Mouse (Mus musculus) stomach, embryonic 16.5 days (tissue): ENCODE data around the gene Aarsd1. TPM values are rescaled to one million over a fixed set of nuclear protein-coding genes. Genes with fewer than 3 reads are reported as not detected.
A peak's percentile ranks its signal among the peaks of the same experiment; 100 is the strongest.

Source experiments
- ATAC-seq: fragments of 200-750 bp; cut with Nextera tagmentation; 2 replicates; pipeline ENCODE4 v1.8.0; 2017; ENCODE audit warnings: moderate number of reproducible peaks, moderate TSS enrichment; ENCODE audit not compliant: insufficient read depth, low FRiP score
- H3K27ac ChIP-seq: fragments of 300-500 bp; sonication (generic); 2 replicates; pipeline ENCODE4 v1.5.1; 2014; ENCODE audit warnings: low read length
- H3K27me3 ChIP-seq: fragments of 300-500 bp; sonication (generic); 2 replicates; pipeline ENCODE4 v1.6.1; 2014; ENCODE audit warnings: low read length, control low read depth, mixed read lengths; ENCODE audit not compliant: control insufficient read depth, insufficient read depth
- H3K36me3 ChIP-seq: fragments of 300-500 bp; sonication (generic); 2 replicates; pipeline ENCODE4 v1.6.1; 2014; ENCODE audit warnings: low read length; ENCODE audit not compliant: control insufficient read depth, insufficient read depth
- H3K4me1 ChIP-seq: fragments of 300-500 bp; sonication (generic); 2 replicates; pipeline ENCODE4 v1.6.1; 2014; ENCODE audit warnings: low read length, control low read depth, mixed read lengths; ENCODE audit not compliant: control insufficient read depth, insufficient read depth
- H3K4me2 ChIP-seq: fragments of 300-500 bp; sonication (generic); 2 replicates; pipeline ENCODE4 v1.6.1; 2014; ENCODE audit warnings: low read depth, low read length, mixed read lengths
- H3K4me3 ChIP-seq: fragments of 300-500 bp; sonication (generic); replicated peaks from 2 replicates; pipeline ENCODE4 v1.5.1; 2014; ENCODE audit warnings: mild to moderate bottlenecking, low read length
- H3K9ac ChIP-seq: fragments of 300-500 bp; sonication (generic); 2 replicates; pipeline ENCODE4 v1.6.1; 2014; ENCODE audit warnings: low read length
- H3K9me3 ChIP-seq: fragments of 300-500 bp; sonication (generic); replicated peaks from 2 replicates; pipeline ENCODE4 v1.6.1; 2016; ENCODE audit warnings: low read length, control low read depth; ENCODE audit not compliant: control insufficient read depth
- WGBS: fragments of 180-500 bp; shearing (Covaris S2); extraction: QIAGEN DNeasy Blood & Tissue Kit; methylation state at CpG from one replicate; pipeline ENCODE4 v1.1.7; 2014; 5-methylcytosine and 5-hydroxymethylcytosine counted together
- polyA plus RNA-seq: library from polyadenylated mRNA; unstranded; fragments of >200 nt; fragmentation: Nextera tagmentation; extraction: Ambion mirVana; gene quantifications from 2 replicates; pipeline ENCODE4 v1.2.1, GENCODE M21; 2015

The Aarsd1 gene
- polyA plus RNA-seq, 1 experiment from 2014 or later = 58.0 TPM

GRCm38 (mm10) chr11:101460321-101460720 is 42.9 kb upstream of the Aarsd1 start:
- ATAC-seq = no peak
- Histone ChIP-seq H3K27ac (no peak overlapping the region), H3K4me2 (no peak overlapping the region), H3K9ac (no peak overlapping the region), H3K4me1 (peaks cover 31% of the 10 kb centered on the region), H3K9me3 (no peaks in the 10 kb centered on the region), H3K27me3 (no peaks in the 10 kb centered on the region), H3K36me3 (0 out of 2 replicates have a peak, but pooled peaks cover 7% of the 10 kb centered on the region), H3K4me3 (no peak overlapping the region)
- 80% methylated on average over 15 of the region's 15 CpGs for WGBS

- Histone ChIP-seq H3K27me3 (no peaks in the 10 kb centered on the region), H3K9me3 (no peaks in the 10 kb centered on the region), H3K4me2 (no peak overlapping the region), H3K4me1 (peaks cover 35% of the 10 kb centered on the region), H3K27ac (no peak overlapping the region; the same call in 1 of the 2 replicates), H3K4me3 (no peak overlapping the region), H3K36me3 (0 out of 2 replicates have a peak, but pooled peaks cover 7% of the 10 kb centered on the region), H3K9ac (no peak overlapping the region)
- 0 out of 2 replicates have a peak, but pooled peaks have one; percentile 6 for ATAC-seq
- WGBS = 53% methylated on average over 6 of the region's 6 CpGs
Observed at GRCm38 (mm10) chr11:101459716-101460115, 42.3 kb upstream of the Aarsd1 start.

GRCm38 (mm10) chr11:101458217-101458616 is 40.8 kb upstream of the Aarsd1 start:
- 0 out of 2 replicates have a peak, but pooled peaks cover 7% of the 10 kb centered on the region for H3K36me3 ChIP-seq
- H3K27ac ChIP-seq = no peak overlapping the region
- WGBS = 81% methylated on average over 12 of the region's 12 CpGs
- H3K9me3 ChIP-seq = no peaks in the 10 kb centered on the region
- H3K27me3 ChIP-seq = no peaks in the 10 kb centered on the region
- H3K4me2 ChIP-seq = no peak overlapping the region
- ATAC-seq = no peak
- peaks cover 26% of the 10 kb centered on the region for H3K4me1 ChIP-seq
- H3K9ac ChIP-seq = no peak overlapping the region
- H3K4me3 ChIP-seq = no peak overlapping the region

- H3K27me3 ChIP-seq = no peaks in the 10 kb centered on the region
- H3K4me3 ChIP-seq = no peak overlapping the region
- WGBS = 85% methylated on average over 9 of the region's 9 CpGs
- H3K9me3 ChIP-seq = no peaks in the 10 kb centered on the region
- 0 out of 2 replicates have a peak, but pooled peaks cover 7% of the 10 kb centered on the region for H3K36me3 ChIP-seq
- no peak for ATAC-seq
- no peak overlapping the region for H3K4me2 ChIP-seq
- peaks cover 20% of the 10 kb centered on the region for H3K4me1 ChIP-seq
- no peak overlapping the region for H3K9ac ChIP-seq
- no peak overlapping the region for H3K27ac ChIP-seq
Observed at GRCm38 (mm10) chr11:101457631-101458030, 40.2 kb upstream of the Aarsd1 start.

GRCm38 (mm10) chr11:101455627-101456026 is 38.2 kb upstream of the Aarsd1 start:
- H3K4me2 ChIP-seq = no peak overlapping the region
- WGBS = 82% methylated on average over 7 of the region's 7 CpGs
- no peaks in the 10 kb centered on the region for H3K27me3 ChIP-seq
- no peak overlapping the region for H3K4me3 ChIP-seq
- H3K36me3 ChIP-seq = no peaks in the 10 kb centered on the region
- H3K9me3 ChIP-seq = no peaks in the 10 kb centered on the region
- no peak overlapping the region for H3K9ac ChIP-seq
- H3K27ac ChIP-seq = no peak overlapping the region
- peaks cover 20% of the 10 kb centered on the region for H3K4me1 ChIP-seq
- no peak for ATAC-seq

- 65% methylated on average over 6 of the region's 6 CpGs for WGBS
- Histone ChIP-seq H3K9ac (0 out of 2 replicates have a peak overlapping the region, but pooled peaks have one; percentile 25), H3K4me1 (peaks cover 18% of the 10 kb centered on the region), H3K36me3 (no peaks in the 10 kb centered on the region), H3K4me3 (no peak overlapping the region), H3K4me2 (no peak overlapping the region), H3K27ac (peak overlapping the region; percentile 6; the same call in 1 of the 2 replicates), H3K9me3 (no peaks in the 10 kb centered on the region), H3K27me3 (no peaks in the 10 kb centered on the region)
- no peak for ATAC-seq
Observed at GRCm38 (mm10) chr11:101454702-101455101, 37.3 kb upstream of the Aarsd1 start.

- Histone ChIP-seq H3K27me3 (no peaks in the 10 kb centered on the region), H3K4me3 (no peak overlapping the region), H3K9me3 (no peaks in the 10 kb centered on the region), H3K9ac (no peak overlapping the region), H3K4me2 (no peak overlapping the region), H3K36me3 (no peaks in the 10 kb centered on the region), H3K27ac (no peak overlapping the region), H3K4me1 (peaks cover 14% of the 10 kb centered on the region; the same call in 1 of the 2 replicates)
- WGBS = 61% methylated on average over 10 of the region's 10 CpGs
- ATAC-seq = no peak
Observed at GRCm38 (mm10) chr11:101452093-101452774, 34.8 kb upstream of the Aarsd1 start.

- 85% methylated on average over 10 of the region's 10 CpGs for WGBS
Observed at GRCm38 (mm10) chr11:101451536-101451935, 34.1 kb upstream of the Aarsd1 start.

GRCm38 (mm10) chr11:101450394-101450793 is 33.0 kb upstream of the Aarsd1 start:
- peaks cover 14% of the 10 kb centered on the region; the same call in 1 of the 2 replicates for H3K4me1 ChIP-seq
- H3K27me3 ChIP-seq = no peaks in the 10 kb centered on the region
- no peak overlapping the region for H3K4me3 ChIP-seq
- no peaks in the 10 kb centered on the region for H3K36me3 ChIP-seq
- H3K9me3 ChIP-seq = no peaks in the 10 kb centered on the region
- H3K4me2 ChIP-seq = no peak overlapping the region
- no peak overlapping the region for H3K9ac ChIP-seq
- 85% methylated on average over 3 of the region's 3 CpGs for WGBS
- no peak for ATAC-seq
- no peak overlapping the region for H3K27ac ChIP-seq

More at GRCm38 (mm10) chr11:101451536-101451935, 34.1 kb upstream of the Aarsd1 start:
- Histone ChIP-seq H3K4me1 (peaks cover 14% of the 10 kb centered on the region; the same call in 1 of the 2 replicates), H3K36me3 (no peaks in the 10 kb centered on the region), H3K27ac (no peak overlapping the region), H3K9me3 (no peaks in the 10 kb centered on the region), H3K4me3 (no peak overlapping the region), H3K9ac (no peak overlapping the region), H3K27me3 (no peaks in the 10 kb centered on the region), H3K4me2 (no peak overlapping the region)
- ATAC-seq = no peak
